Mouse (Mus musculus) embryonic facial prominence, embryonic 15.5 days (tissue): Measurements from ENCODE around the gene Apol7e. TPM values are rescaled to one million over a fixed set of nuclear protein-coding genes. Genes with fewer than 3 reads are reported as not detected.

ENCODE experiments used
- ATAC-seq: fragments of 200-750 bp; cut with Nextera tagmentation; 2 replicates; pipeline ENCODE4 v1.8.0; 2017; ENCODE audit warnings: low read depth, moderate TSS enrichment; ENCODE audit not compliant: insufficient number of reproducible peaks, low FRiP score, low TSS enrichment
- H3K27ac ChIP-seq: fragments of 300-500 bp; sonication (generic); replicated peaks from 2 replicates; pipeline ENCODE4 v1.5.1; 2015; ENCODE audit warnings: mild to moderate bottlenecking, inconsistent platforms
- H3K27me3 ChIP-seq: fragments of 300-500 bp; sonication (generic); 2 replicates; pipeline ENCODE4 v1.6.1; 2015; ENCODE audit warnings: inconsistent platforms
- H3K36me3 ChIP-seq: fragments of 300-500 bp; sonication (generic); 2 replicates; pipeline ENCODE4 v1.6.1; 2015; ENCODE audit warnings: mild to moderate bottlenecking, inconsistent platforms
- H3K4me1 ChIP-seq: fragments of 300-500 bp; sonication (generic); 2 replicates; pipeline ENCODE4 v1.6.1; 2015; ENCODE audit warnings: inconsistent platforms
- H3K4me2 ChIP-seq: fragments of 300-500 bp; sonication (generic); replicated peaks from 2 replicates; pipeline ENCODE4 v1.6.1; 2015; ENCODE audit warnings: mild to moderate bottlenecking, inconsistent platforms
- H3K4me3 ChIP-seq: fragments of 300-500 bp; sonication (generic); replicated peaks from 2 replicates; pipeline ENCODE4 v1.5.1; 2015; ENCODE audit warnings: mild to moderate bottlenecking, inconsistent platforms
- H3K9ac ChIP-seq: fragments of 300-500 bp; sonication (generic); 2 replicates; pipeline ENCODE4 v1.6.1; 2015; ENCODE audit warnings: inconsistent platforms
- H3K9me3 ChIP-seq: fragments of 300-500 bp; sonication (generic); replicated peaks from 2 replicates; pipeline ENCODE4 v1.6.1; 2016; ENCODE audit warnings: inconsistent platforms
- WGBS: fragments of 180-500 bp; shearing (Covaris S2); methylation state at CpG from one replicate; pipeline ENCODE4 v1.1.7; 2015; 5-methylcytosine and 5-hydroxymethylcytosine counted together
- polyA plus RNA-seq: library from polyadenylated mRNA; unstranded; fragments of >200 nt; fragmentation: Nextera tagmentation; extraction: Ambion mirVana; gene quantifications from 2 replicates; pipeline ENCODE4 v1.2.1, GENCODE M21; 2015

Apol7e gene
- polyA plus RNA-seq, 1 experiment from 2014 or later = not detected

GRCm38 (mm10) chr15:77744632-77745031 lies 46.0 kb downstream of the Apol7e start:
- Histone ChIP-seq H3K4me3 (no peak overlapping the region), H3K9ac (no peak overlapping the region), H3K4me1 (no peaks in the 10 kb centered on the region), H3K36me3 (no peaks in the 10 kb centered on the region), H3K27ac (no peak overlapping the region), H3K27me3 (no peaks in the 10 kb centered on the region), H3K9me3 (no peaks in the 10 kb centered on the region), H3K4me2 (no peak overlapping the region)
- WGBS = 56% methylated on average over 5 of the region's 5 CpGs
- no peak for ATAC-seq

DNA sequence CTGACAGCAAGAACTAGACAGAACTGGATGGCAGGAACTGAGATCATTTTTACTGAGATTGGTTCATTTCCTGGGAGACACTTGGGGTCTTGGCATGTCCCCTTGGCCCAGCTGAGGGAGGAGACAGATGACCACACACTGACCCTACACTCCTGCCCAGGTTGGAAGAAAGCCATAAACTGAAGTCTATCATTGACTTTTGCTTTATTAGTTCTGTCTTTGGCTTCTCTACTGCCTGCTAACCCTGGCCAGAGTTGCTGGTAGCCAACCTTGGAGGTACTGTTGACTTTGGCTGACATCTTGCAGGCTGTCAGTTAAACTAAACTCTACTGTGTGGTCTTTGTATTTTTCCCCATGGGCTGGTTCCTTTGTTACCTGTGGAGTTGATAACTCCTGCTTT lies 46.4 kb downstream of the Apol7e start:
- Histone ChIP-seq H3K9me3 (no peaks in the 10 kb centered on the region), H3K36me3 (no peaks in the 10 kb centered on the region), H3K4me2 (no peak overlapping the region), H3K9ac (no peak overlapping the region), H3K27ac (no peak overlapping the region), H3K27me3 (no peaks in the 10 kb centered on the region), H3K4me3 (no peak overlapping the region), H3K4me1 (no peaks in the 10 kb centered on the region)
- no peak for ATAC-seq

DNA sequence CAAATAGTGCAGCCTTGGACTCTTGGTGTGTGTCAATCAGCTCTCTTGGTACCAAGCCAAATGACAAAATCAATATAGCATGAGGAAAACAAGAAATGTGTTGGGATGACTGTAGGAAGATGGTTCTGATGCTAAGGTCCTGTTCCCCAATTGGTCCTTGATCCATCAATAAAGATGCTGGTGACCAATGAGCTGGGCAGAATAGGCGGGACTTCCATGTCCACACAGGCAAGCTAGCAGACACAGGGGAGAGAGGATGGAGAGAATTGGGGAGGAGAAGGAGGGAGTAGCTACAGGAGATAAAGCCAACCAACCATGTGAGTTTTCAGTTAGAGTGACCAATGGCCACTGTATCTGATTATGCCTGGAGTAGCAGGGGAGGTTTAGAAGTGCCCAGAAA lies 47.7 kb downstream of the Apol7e start:
- Histone ChIP-seq H3K4me2 (no peak overlapping the region), H3K36me3 (no peaks in the 10 kb centered on the region), H3K27ac (no peak overlapping the region), H3K4me3 (no peak overlapping the region), H3K9me3 (no peaks in the 10 kb centered on the region), H3K4me1 (no peaks in the 10 kb centered on the region), H3K9ac (no peak overlapping the region), H3K27me3 (no peaks in the 10 kb centered on the region)
- ATAC-seq = no peak
- 71% methylated on average over 1 of the region's 1 CpGs for WGBS

GRCm38 (mm10) chr15:77748414-77748813 lies 49.8 kb downstream of the Apol7e start:
- H3K4me3 ChIP-seq = no peak overlapping the region
- H3K27me3 ChIP-seq = no peaks in the 10 kb centered on the region
- WGBS = 87% methylated on average over 3 of the region's 3 CpGs
- H3K36me3 ChIP-seq = no peaks in the 10 kb centered on the region
- no peak overlapping the region for H3K4me2 ChIP-seq
- H3K9ac ChIP-seq = no peak overlapping the region
- no peaks in the 10 kb centered on the region for H3K9me3 ChIP-seq
- no peaks in the 10 kb centered on the region for H3K4me1 ChIP-seq
- H3K27ac ChIP-seq = no peak overlapping the region
- ATAC-seq = no peak

- no peak for ATAC-seq
- no peak overlapping the region for H3K4me2 ChIP-seq
- H3K9me3 ChIP-seq = no peaks in the 10 kb centered on the region
- H3K36me3 ChIP-seq = no peaks in the 10 kb centered on the region
- H3K27me3 ChIP-seq = no peaks in the 10 kb centered on the region
- no peak overlapping the region for H3K4me3 ChIP-seq
- H3K4me1 ChIP-seq = no peaks in the 10 kb centered on the region
- no peak overlapping the region for H3K27ac ChIP-seq
- no peak overlapping the region for H3K9ac ChIP-seq
- 89% methylated on average over 10 of the region's 10 CpGs for WGBS
These were observed 51.1 kb downstream of the Apol7e start for GRCm38 (mm10) chr15:77749717-77750116.

GRCm38 (mm10) chr15:77750461-77750860 lies 51.8 kb downstream of the Apol7e start:
- H3K27me3 ChIP-seq = no peaks in the 10 kb centered on the region
- H3K27ac ChIP-seq = no peak overlapping the region
- no peaks in the 10 kb centered on the region for H3K9me3 ChIP-seq
- WGBS = 45% methylated on average over 1 of the region's 1 CpGs
- ATAC-seq = no peak
- H3K4me1 ChIP-seq = no peaks in the 10 kb centered on the region
- no peaks in the 10 kb centered on the region for H3K36me3 ChIP-seq
- no peak overlapping the region for H3K4me2 ChIP-seq
- H3K9ac ChIP-seq = no peak overlapping the region
- H3K4me3 ChIP-seq = no peak overlapping the region

- Histone ChIP-seq H3K4me1 (no peaks in the 10 kb centered on the region), H3K9ac (no peak overlapping the region), H3K27me3 (no peaks in the 10 kb centered on the region), H3K27ac (no peak overlapping the region), H3K4me3 (no peak overlapping the region), H3K36me3 (no peaks in the 10 kb centered on the region), H3K4me2 (no peak overlapping the region), H3K9me3 (no peaks in the 10 kb centered on the region)
- no peak for ATAC-seq
- 65% methylated on average over 11 of the region's 11 CpGs for WGBS
These were observed 53.8 kb downstream of the Apol7e start for GRCm38 (mm10) chr15:77752443-77752842.

GRCm38 (mm10) chr15:77755132-77755531 lies 56.5 kb downstream of the Apol7e start:
- Histone ChIP-seq H3K27me3 (no peaks in the 10 kb centered on the region), H3K36me3 (peaks cover 9% of the 10 kb centered on the region), H3K4me2 (no peak overlapping the region), H3K9me3 (no peaks in the 10 kb centered on the region), H3K27ac (no peak overlapping the region), H3K9ac (no peak overlapping the region), H3K4me3 (no peak overlapping the region), H3K4me1 (no peaks in the 10 kb centered on the region)
- WGBS = no CpG with 5 or more reads among the region's 2 CpGs
- no peak for ATAC-seq

- Histone ChIP-seq H3K4me1 (no peaks in the 10 kb centered on the region; the same call in 1 of the 2 replicates), H3K9ac (no peak overlapping the region), H3K27ac (no peak overlapping the region), H3K9me3 (no peaks in the 10 kb centered on the region), H3K4me3 (no peak overlapping the region), H3K27me3 (no peaks in the 10 kb centered on the region), H3K4me2 (no peak overlapping the region), H3K36me3 (peaks cover 16% of the 10 kb centered on the region)
- WGBS = 67% methylated on average over 2 of the region's 2 CpGs
- no peak for ATAC-seq
These were observed 57.4 kb downstream of the Apol7e start for GRCm38 (mm10) chr15:77756081-77756480.

GRCm38 (mm10) chr15:77756848-77757247 lies 58.2 kb downstream of the Apol7e start, which contains the start of gene Apol8:
Gene Apol8 (minus strand): TSS chr15:77757003.
- peaks cover 24% of the 10 kb centered on the region for H3K36me3 ChIP-seq
- no peak within 1 kb of the TSS for H3K27ac ChIP-seq
- no peaks in the 10 kb centered on the region for H3K9me3 ChIP-seq
- WGBS = 8% methylated on average over 9 of the region's 9 CpGs
- H3K9ac ChIP-seq = no peak within 1 kb of the TSS
- H3K4me1 ChIP-seq = no peaks in the 10 kb centered on the region; the same call in 1 of the 2 replicates
- no peaks in the 10 kb centered on the region for H3K27me3 ChIP-seq
- H3K4me3 ChIP-seq = no peak within 1 kb of the TSS
- H3K4me2 ChIP-seq = no peak within 1 kb of the TSS
- ATAC-seq = no peak

DNA sequence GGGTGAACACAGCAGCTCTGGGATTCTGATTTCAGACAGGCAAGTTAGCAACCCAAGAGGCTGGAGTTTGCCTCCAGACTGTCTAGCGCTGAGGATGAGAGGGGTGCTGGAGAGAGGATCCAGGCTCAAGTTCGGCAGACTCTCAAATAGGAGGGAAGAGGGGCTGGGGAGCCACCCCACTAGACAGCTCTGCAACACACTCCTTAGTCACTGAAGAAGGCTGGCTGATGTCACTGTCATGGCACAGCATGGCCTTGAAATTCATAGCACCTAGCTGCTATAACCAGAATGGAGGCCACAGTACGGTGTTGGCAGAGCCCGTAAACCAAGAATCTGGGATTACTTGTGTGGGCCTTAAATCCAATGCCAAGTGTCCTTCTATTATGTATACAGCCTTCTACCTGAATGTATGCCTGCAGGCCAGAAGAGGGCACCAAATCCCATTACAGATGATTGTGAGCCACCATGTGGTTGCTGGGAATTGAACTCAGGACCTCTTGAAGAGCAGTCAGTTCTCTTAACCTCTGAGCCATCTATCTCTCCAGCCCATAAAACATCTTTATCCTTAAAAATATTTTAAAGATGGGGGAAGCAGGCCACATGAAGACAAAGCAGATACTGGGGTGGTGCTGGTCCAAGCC lies 59.0 kb downstream of the Apol7e start:
- no peak for ATAC-seq
- Histone ChIP-seq H3K9ac (no peak overlapping the region), H3K4me2 (no peak overlapping the region), H3K4me3 (no peak overlapping the region), H3K9me3 (no peaks in the 10 kb centered on the region), H3K27ac (no peak overlapping the region), H3K4me1 (no peaks in the 10 kb centered on the region; the same call in 1 of the 2 replicates), H3K27me3 (no peaks in the 10 kb centered on the region), H3K36me3 (peaks cover 32% of the 10 kb centered on the region)
- 78% methylated on average over 4 of the region's 4 CpGs for WGBS

GRCm38 (mm10) chr15:77760037-77760436 lies 61.4 kb downstream of the Apol7e start:
- Histone ChIP-seq H3K36me3 (peaks cover 56% of the 10 kb centered on the region), H3K4me2 (no peak overlapping the region)
- WGBS = 75% methylated on average over 16 of the region's 16 CpGs

More at GRCm38 (mm10) chr15:77760037-77760436, 61.4 kb downstream of the Apol7e start:
- H3K9ac ChIP-seq = no peak overlapping the region
- no peaks in the 10 kb centered on the region; the same call in 1 of the 2 replicates for H3K4me1 ChIP-seq
- no peaks in the 10 kb centered on the region for H3K9me3 ChIP-seq
- no peak for ATAC-seq
- no peak overlapping the region for H3K4me3 ChIP-seq
- H3K27me3 ChIP-seq = no peaks in the 10 kb centered on the region
- H3K27ac ChIP-seq = no peak overlapping the region
